In the genomic region with DNA sequence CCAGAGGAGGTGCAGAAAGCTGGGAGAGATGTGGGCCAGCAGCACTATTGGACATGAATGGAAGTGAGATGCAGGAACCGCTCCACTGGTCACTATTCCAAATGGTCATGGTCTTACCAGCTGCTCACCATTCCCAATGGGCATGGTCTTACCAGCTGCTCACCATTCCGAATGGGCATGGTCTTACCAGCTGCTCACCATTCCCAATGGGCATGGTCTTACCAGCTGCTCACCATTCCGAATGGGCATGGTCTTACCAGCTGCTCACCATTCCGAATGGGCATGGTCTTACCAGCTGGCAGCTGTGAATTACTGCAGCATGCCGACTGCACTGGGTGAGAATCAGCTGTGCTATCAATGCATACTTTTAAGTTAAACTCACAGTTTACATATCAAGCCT, we compare ENCODE assay signal across 10 mouse cellular contexts. TPM values are rescaled to one million over a fixed set of nuclear protein-coding genes. Genes with fewer than 3 reads are reported as not detected.
DNase-seq lines count a peak whose midpoint lies in the region; ATAC-seq and TF ChIP-seq lines count a peak whose summit lies in the region.
"Not testable (repeated sequence)": the region's sequence is repeated elsewhere in the genome, so short reads cannot be mapped to it uniquely, and the experiment has no call there.
"Had no signal": no experiment of that assay in that cellular context is flagged by ENCODE, and none has a peak within 500 bp of the region (broad histone marks: within the 10 kb centered on the region; RNA-seq: fewer than 3 reads in every experiment).

No protein-coding gene starts in this region.

- not testable (repeated sequence) for TF ChIP-seq POLR2A in brain, embryonic 14.5 days (IDR thresholded peaks at IDR 0.05; ENCODE audit: borderline replicate concordance, extremely low read depth, insufficient read depth, insufficient read length, poor library complexity, severe bottlenecking); myocyte (IDR thresholded peaks at IDR 0.05; ENCODE audit: insufficient read length, low read depth)

- H3K4me2 ChIP-seq in midbrain, postnatal 0 days (ENCODE audit: low read depth, low read length, poor library complexity, severe bottlenecking); myocyte (ENCODE audit: low read depth): not testable (repeated sequence)

- H3K27ac ChIP-seq in midbrain, postnatal 0 days (ENCODE audit: low read depth, low read length), result not testable (repeated sequence)

- whole genome bisulfite sequencing in midbrain, postnatal 0 days, result 56% methylated on average over 5 of the region's 5 CpGs

- not testable (repeated sequence) for H3K9me3 ChIP-seq in midbrain, postnatal 0 days (ENCODE audit: low read length)

- H3K79me2 ChIP-seq in myocyte (ENCODE audit: control insufficient read depth, insufficient read depth), result not testable (repeated sequence)

- not testable (repeated sequence) for H3ac ChIP-seq in myocyte (ENCODE audit: control insufficient read depth, insufficient read length)

- not testable (repeated sequence) for H3K36me3 ChIP-seq in midbrain, postnatal 0 days (ENCODE audit: insufficient read depth, low read length); myocyte (ENCODE audit: control insufficient read depth, insufficient read depth)

- intact Hi-C loops in left cerebral cortex, postnatal 4 days (cut with DNase I), result not testable (repeated sequence)

- H3K4me3 ChIP-seq in midbrain, postnatal 0 days (ENCODE audit: low read depth, low read length); myocyte: not testable (repeated sequence)

- not testable (repeated sequence) for H3K27me3 ChIP-seq in midbrain, postnatal 0 days (ENCODE audit: insufficient read depth, low read length); myocyte (ENCODE audit: control insufficient read depth, insufficient read depth, insufficient read length)

- H3K4me1 ChIP-seq in midbrain, postnatal 0 days (ENCODE audit: insufficient read depth, low read length), result not testable (repeated sequence)

- DNase-seq in brain, embryonic 14.5 days (ENCODE audit: low read depth), result peak; percentile 11
- DNase-seq in cerebellum, postnatal 10 days, result peak; percentile 34 to 44
- peak; percentile 4 to 8 for DNase-seq in cerebellum, postnatal 14 days
- DNase-seq in left cerebral cortex, postnatal 4 days, result peak; percentile 17
- peak; percentile 19 for DNase-seq in midbrain, postnatal 0 days (ENCODE audit: low spot score)

- not testable (repeated sequence) for TF ChIP-seq CTCF in brain, embryonic 14.5 days (IDR thresholded peaks at IDR 0.05; ENCODE audit: borderline replicate concordance, extremely low read depth, insufficient read depth, insufficient read length); midbrain, postnatal 0 days (IDR thresholded peaks at IDR 0.05)

- not testable (repeated sequence) for H3K9ac ChIP-seq in midbrain, postnatal 0 days (replicated peaks; ENCODE audit: low read length, poor library complexity, severe bottlenecking)

- not testable (repeated sequence) for ATAC-seq in midbrain, postnatal 0 days (ENCODE audit: low FRiP score)

TF ChIP-seq in myocyte, 11 proteins besides CTCF, POLR2A, EP300 and RAD21:
- peak in 2 of 3 experiments; percentile 89 to 90 for TF ChIP-seq MYOD1 (IDR thresholded peaks at IDR 0.05; ENCODE audit: control insufficient read depth in 1 of 3, insufficient read length in 2 of 3, low read depth in 2 of 3)
- TF ChIP-seq TCF3 (IDR thresholded peaks at IDR 0.05; ENCODE audit: insufficient read length, low read depth), result peak; percentile 89
- peak; percentile 87 for TF ChIP-seq TCF12 (IDR thresholded peaks at IDR 0.05; ENCODE audit: insufficient read depth, poor library complexity, severe bottlenecking)
- peak; percentile 55 to 97 (median 96) for TF ChIP-seq MYOG (IDR thresholded peaks at IDR 0.05; ENCODE audit: control insufficient read depth in 1 of 3, insufficient read depth in 1 of 3, insufficient read length in 2 of 3, low read depth in 2 of 3)

RNA-seq across cellular contexts. Expression of a gene that starts 45.9 kb away (rescaled TPM):
- polyA plus RNA-seq in brain, embryonic 14.5 days (2012; rRNA removed), result 34.3 and 34.9 TPM in 2 replicates
- total RNA-seq in left cerebral cortex, postnatal 4 days (2021), result 10 to 100 TPM; 67.2 to 73.5 TPM
- 46.0 and 49.6 TPM in 2 replicates for total RNA-seq in midbrain, postnatal 0 days (2014; rRNA removed)
- polyA plus RNA-seq in midbrain, postnatal 0 days (2015; fragmentation: Nextera tagmentation; extraction: Ambion mirVana), result 21.5 and 23.1 TPM in 2 replicates
- polyA plus RNA-seq in myocyte (2012; fragmentation: generic; extraction: Trizol), result 3.1 TPM
- total RNA-seq: CH12.LX, MEL had no signal
- polyA plus RNA-seq: CD4-positive, CD25-positive, alpha-beta regulatory T cell, adult 4 months; G1E had no signal
